Mouse (Mus musculus): ENCODE measurements at regions not wholly inside any gene's neighbourhood (a gene's known extent, or its start where the extent isn't known, plus 50 kb on each side); places are given as distances from the start of the nearest gene placed in this dataset.

DNA sequence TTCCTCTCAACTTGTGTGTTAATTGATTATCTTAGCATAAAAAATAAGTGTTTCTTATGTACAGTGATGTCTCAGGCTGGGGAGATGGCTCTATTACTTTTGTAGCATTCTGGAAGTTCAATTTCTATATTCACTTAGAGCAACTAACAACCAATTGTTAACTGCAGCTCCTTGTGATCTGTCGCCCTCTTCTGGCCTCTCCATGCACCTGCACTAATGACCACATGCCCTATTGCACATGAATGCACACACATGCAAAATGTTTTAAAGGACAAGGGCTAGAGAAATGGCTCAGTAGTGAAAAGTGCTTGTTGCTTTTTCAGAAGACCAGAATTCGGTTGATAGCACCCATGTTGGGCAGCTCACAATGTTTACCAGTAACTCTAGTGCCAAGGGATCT lies 629.1 kb upstream of the Dpp10 start:
- TF ChIP-seq CTCF (IDR thresholded peaks at IDR 0.05) = peak; percentile 61
- peaks cover 6% of the 10 kb centered on the region for H3K27me3 ChIP-seq
- ATAC-seq (no peak), DNase-seq (ENCODE audit: low read depth, low spot score) (no peak)
- ChIA-PET CTCF (interaction anchor here (1.2 kb wide), 1 partner anchor 33 kb away, joined by 3 read pairs; no protein-coding TSS in a partner anchor), POLR2A (no interaction called here)
- in situ Hi-C loops (cut with MboI; ENCODE audit: low pct_unique_long_range_greater_than_20kb) = no loop called here

DNA sequence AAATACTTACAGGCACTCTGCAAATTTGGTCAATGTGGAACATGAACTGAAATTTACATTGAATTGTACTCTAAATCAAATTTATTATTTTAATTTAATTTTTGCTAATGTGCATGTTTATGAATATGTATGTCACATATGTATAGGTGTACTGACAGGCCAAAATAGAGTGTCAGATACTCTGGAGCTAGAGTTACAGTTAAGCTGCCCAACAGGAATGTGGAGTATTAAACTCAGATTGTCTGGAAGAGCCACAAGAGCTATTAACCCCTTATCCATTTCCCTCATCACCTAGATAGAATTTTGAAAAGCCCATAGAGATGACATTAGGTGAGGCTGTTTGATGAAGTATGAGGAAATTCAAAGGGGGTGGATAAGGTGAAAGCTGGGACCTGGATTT lies 607.5 kb upstream of the Dpp10 start:
- ATAC-seq (no peak), DNase-seq (ENCODE audit: low read depth, low spot score) (no peak)
- TF ChIP-seq CTCF (IDR thresholded peaks at IDR 0.05) = no peak
- peaks cover 8% of the 10 kb centered on the region for H3K27me3 ChIP-seq
- ChIA-PET POLR2A (no interaction called here), CTCF (interaction anchor here (0.9 kb wide), 1 partner anchor 11 kb away, joined by 3 read pairs; no protein-coding TSS in a partner anchor)
- in situ Hi-C loops (cut with MboI; ENCODE audit: low pct_unique_long_range_greater_than_20kb) = no loop called here

DNA sequence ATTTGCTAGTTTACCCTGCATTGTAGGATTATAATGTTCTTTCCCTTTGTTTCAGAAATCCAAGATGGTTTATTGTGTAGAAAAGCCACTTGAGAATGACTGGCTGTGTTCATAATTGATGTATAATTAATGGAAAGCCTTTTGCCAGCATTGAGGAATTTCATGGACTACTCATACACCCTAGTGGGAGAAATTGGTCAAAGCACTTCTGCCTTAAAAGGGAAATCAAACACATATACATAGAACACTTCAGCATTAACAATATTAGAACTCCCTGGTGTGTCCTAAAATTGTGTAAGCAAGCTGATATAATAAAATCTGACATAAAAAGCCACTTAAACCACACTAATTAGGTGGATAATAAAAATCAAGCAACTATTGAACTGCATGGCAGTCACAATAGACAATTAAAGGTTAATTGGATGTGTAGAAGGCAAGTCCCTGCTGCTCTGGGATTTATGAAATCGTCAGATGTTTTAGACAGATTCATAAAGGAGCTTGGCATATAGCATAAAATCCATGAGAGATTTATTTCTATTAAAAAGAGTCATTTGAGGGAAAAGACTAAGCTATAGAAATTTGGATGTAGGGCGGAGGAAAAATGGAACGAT lies 607.0 kb upstream of the Dpp10 start:
- ATAC-seq = no peak
- in situ Hi-C loops (cut with MboI; ENCODE audit: low pct_unique_long_range_greater_than_20kb) = no loop called here
- no peak for DNase-seq (ENCODE audit: low read depth, low spot score)
- ChIA-PET CTCF (interaction anchor here (0.9 kb wide), 1 partner anchor 12 kb away, joined by 3 read pairs; no protein-coding TSS in a partner anchor), POLR2A (no interaction called here)
- H3K27me3 ChIP-seq = peaks cover 7% of the 10 kb centered on the region
- peak; percentile 10 for TF ChIP-seq CTCF (IDR thresholded peaks at IDR 0.05)

DNA sequence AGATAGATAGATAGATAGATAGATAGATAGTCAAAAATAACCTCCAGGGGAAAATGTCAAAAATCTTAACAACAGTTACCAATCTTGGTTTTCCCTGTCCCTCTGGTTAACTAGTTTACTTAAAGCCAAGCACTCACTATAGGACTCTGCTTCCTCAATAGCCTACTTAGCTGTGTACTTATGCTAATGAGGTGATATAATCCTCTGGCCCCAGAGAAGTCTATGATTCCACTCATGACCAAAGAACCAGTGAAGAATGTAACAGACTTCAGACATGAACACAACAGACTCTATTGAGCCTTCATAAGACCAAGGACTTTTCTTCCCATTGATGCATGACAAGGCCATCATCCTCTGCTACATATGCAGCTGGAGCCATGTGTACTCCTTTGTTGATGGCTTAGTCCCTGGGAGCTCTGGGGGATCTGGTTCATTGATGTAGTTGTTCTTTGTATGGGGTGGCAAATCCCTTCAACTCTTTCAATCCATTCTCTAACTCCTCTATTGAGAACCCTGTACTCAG lies 589.9 kb upstream of the Dpp10 start:
- ATAC-seq (no peak), DNase-seq (ENCODE audit: low read depth, low spot score) (no peak)
- ChIA-PET POLR2A (interaction anchor here (0.6 kb wide), 1 partner anchor 585 kb away, joined by 4 read pairs; no protein-coding TSS in a partner anchor), CTCF (no interaction called here)
- H3K27me3 ChIP-seq = no peaks in the 10 kb centered on the region
- TF ChIP-seq CTCF (IDR thresholded peaks at IDR 0.05) = no peak
- in situ Hi-C loops (cut with MboI; ENCODE audit: low pct_unique_long_range_greater_than_20kb) = no loop called here

DNA sequence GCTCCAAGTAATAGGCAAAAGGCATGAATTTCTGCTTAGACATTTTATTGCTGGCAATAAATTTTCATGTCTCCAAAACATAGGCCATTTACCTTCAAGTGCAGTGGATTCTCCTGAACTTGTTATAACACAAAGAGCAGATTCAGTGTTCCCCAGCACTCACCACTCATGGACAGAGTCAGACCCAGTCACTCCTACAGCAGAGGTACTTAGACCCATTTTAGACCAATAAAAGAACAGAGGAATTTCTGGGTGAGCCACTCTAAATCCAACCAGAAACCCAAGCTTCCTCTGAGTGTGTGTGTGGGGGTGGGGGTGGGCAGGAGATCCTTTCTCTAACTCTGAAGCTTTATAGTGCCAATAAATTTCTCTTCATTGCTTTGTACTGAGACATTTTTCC lies 584.7 kb upstream of the Dpp10 start:
- in situ Hi-C loops (cut with MboI; ENCODE audit: low pct_unique_long_range_greater_than_20kb) = no loop called here
- TF ChIP-seq CTCF (IDR thresholded peaks at IDR 0.05) = no peak
- DNase-seq (ENCODE audit: low read depth, low spot score) = no peak
- no peak for ATAC-seq
- H3K27me3 ChIP-seq = no peaks in the 10 kb centered on the region
- CTCF ChIA-PET = no interaction called here
- POLR2A ChIA-PET = no interaction called here

DNA sequence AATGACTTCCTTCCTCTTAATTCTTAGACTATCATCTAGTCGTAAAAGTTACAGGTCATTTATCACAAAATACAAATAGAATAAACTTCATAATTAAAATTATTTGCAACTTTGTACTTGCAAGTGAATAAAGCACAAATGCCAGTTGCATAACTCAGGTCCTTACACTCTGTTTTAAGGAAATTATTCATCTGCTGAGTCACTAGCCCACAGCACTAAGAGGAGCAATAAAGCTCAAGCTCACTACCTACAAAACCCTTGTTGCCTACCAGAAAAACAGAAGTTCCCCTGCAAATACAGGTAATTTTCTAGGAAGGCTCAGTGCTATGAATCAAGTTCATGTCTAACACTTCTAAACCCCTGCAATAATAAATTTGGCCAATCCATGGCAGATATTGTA lies 539.3 kb upstream of the Dpp10 start:
- no peak for TF ChIP-seq CTCF (IDR thresholded peaks at IDR 0.05)
- ATAC-seq (no peak), DNase-seq (ENCODE audit: low read depth, low spot score) (no peak)
- CTCF ChIA-PET = no interaction called here
- in situ Hi-C loops (cut with MboI; ENCODE audit: low pct_unique_long_range_greater_than_20kb) = no loop called here
- POLR2A ChIA-PET = no interaction called here
- no peaks in the 10 kb centered on the region for H3K27me3 ChIP-seq
